Mouse (Mus musculus) forebrain, embryonic 11.5 days (tissue): ENCODE measurements around the gene Olfm1. TPM values are rescaled to one million over a fixed set of nuclear protein-coding genes. Genes with fewer than 3 reads are reported as not detected.
A peak's percentile ranks its signal among the peaks of the same experiment; 100 is the strongest.

Source experiments
- ATAC-seq: fragments of 200-750 bp; cut with Nextera tagmentation; replicated peaks from 2 replicates; pipeline ENCODE4 v1.8.0; 2017; ENCODE audit warnings: moderate TSS enrichment; ENCODE audit not compliant: low FRiP score
- DNase-seq: peaks from one replicate; pipeline ENCODE4 v3.0.0-alpha.2; 2017; ENCODE audit warnings: low spot score
- H3K27ac ChIP-seq: fragments of 300-500 bp; sonication (generic); 2 replicates; pipeline ENCODE4 v1.5.1; 2014; ENCODE audit warnings: low read depth, low read length
- H3K27me3 ChIP-seq: fragments of 300-500 bp; sonication (generic); 2 replicates; pipeline ENCODE4 v1.6.1; 2014; ENCODE audit warnings: mild to moderate bottlenecking, low read length, mixed read lengths; ENCODE audit not compliant: control insufficient read depth, insufficient read depth
- H3K36me3 ChIP-seq: fragments of 300-500 bp; sonication (generic); 2 replicates; pipeline ENCODE4 v1.6.1; 2014; ENCODE audit warnings: mild to moderate bottlenecking, low read length, moderate library complexity, mixed read lengths; ENCODE audit not compliant: control insufficient read depth, insufficient read depth
- H3K4me1 ChIP-seq: fragments of 300-500 bp; sonication (generic); replicated peaks from 2 replicates; pipeline ENCODE4 v1.6.1; 2014; ENCODE audit warnings: low read length, mixed read lengths; ENCODE audit not compliant: control insufficient read depth, insufficient read depth
- H3K4me2 ChIP-seq: fragments of 300-500 bp; sonication (generic); 2 replicates; pipeline ENCODE4 v1.6.1; 2014; ENCODE audit warnings: low read depth, mild to moderate bottlenecking, low read length, moderate library complexity, mixed read lengths; ENCODE audit not compliant: severe bottlenecking
- H3K4me3 ChIP-seq: fragments of 300-500 bp; sonication (generic); 2 replicates; pipeline ENCODE4 v1.5.1; 2014; ENCODE audit warnings: low read depth, low read length
- H3K9ac ChIP-seq: fragments of 300-500 bp; sonication (generic); 2 replicates; pipeline ENCODE4 v1.6.1; 2014; ENCODE audit warnings: low read length
- H3K9me3 ChIP-seq: fragments of 300-500 bp; sonication (generic); 2 replicates; pipeline ENCODE4 v1.6.1; 2016; ENCODE audit warnings: low read length, mixed read lengths; ENCODE audit not compliant: control insufficient read depth
- WGBS: fragments of 180-500 bp; shearing (Covaris S2); extraction: QIAGEN DNeasy Blood & Tissue Kit; methylation state at CpG from one replicate; pipeline ENCODE4 v1.1.7; 2014; 5-methylcytosine and 5-hydroxymethylcytosine counted together
- polyA plus RNA-seq: library from polyadenylated mRNA; unstranded; fragments of >200 nt; fragmentation: Nextera tagmentation; extraction: Ambion mirVana; gene quantifications from 2 replicates; pipeline ENCODE4 v1.2.1, GENCODE M21; 2014

The Olfm1 gene
- polyA plus RNA-seq, 1 experiment from 2014 or later, result 38.2 TPM

- DNase-seq, result no peak
- H3K27ac ChIP-seq, result no peak overlapping the region
- no peak overlapping the region for H3K4me2 ChIP-seq
- no peak overlapping the region for H3K4me3 ChIP-seq
- H3K9me3 ChIP-seq, result no peaks in the 10 kb centered on the region
- H3K9ac ChIP-seq, result no peak overlapping the region
- ATAC-seq, result no peak
- H3K27me3 ChIP-seq, result no peaks in the 10 kb centered on the region
- H3K4me1 ChIP-seq, result no peaks in the 10 kb centered on the region
- WGBS, result 62% methylated on average over 8 of the region's 8 CpGs
- no peaks in the 10 kb centered on the region for H3K36me3 ChIP-seq
Observed at GRCm38 (mm10) chr2:28244667-28245395, 52.0 kb downstream of the Olfm1 start.

DNA sequence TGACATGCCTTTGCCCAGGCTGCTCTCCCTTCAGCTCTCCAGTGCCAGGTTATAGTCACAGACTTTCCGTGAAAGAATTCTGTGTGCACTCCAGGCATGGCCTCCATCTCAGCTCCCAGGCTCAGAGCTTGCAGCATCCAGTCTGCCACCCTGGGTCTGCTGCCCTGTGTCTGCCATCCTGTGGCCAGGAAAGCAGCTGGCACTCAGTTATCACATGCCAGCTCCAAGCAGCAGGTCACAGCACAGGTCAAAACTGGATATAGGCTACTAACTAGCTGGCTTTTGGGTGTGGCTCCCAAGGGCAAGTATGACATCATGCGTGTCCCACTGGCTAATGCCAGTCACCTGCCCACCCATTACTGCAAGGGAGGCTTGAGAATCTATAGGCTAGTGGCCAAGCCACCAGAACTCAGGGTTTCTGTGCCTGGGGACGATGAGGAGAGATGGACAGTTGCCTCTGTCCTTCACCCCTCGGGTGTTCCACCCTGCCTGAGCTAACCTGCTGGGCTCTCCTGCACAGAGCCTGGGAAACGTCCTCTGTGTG, 53.4 kb downstream of the Olfm1 start:
- Histone ChIP-seq H3K4me3 (no peak overlapping the region), H3K27ac (no peak overlapping the region), H3K9ac (no peak overlapping the region), H3K9me3 (no peaks in the 10 kb centered on the region), H3K4me1 (no peaks in the 10 kb centered on the region), H3K27me3 (no peaks in the 10 kb centered on the region), H3K36me3 (no peaks in the 10 kb centered on the region), H3K4me2 (no peak overlapping the region)
- 77% methylated on average over 5 of the region's 5 CpGs for WGBS
- DNase-seq (no peak), ATAC-seq (no peak)

DNA sequence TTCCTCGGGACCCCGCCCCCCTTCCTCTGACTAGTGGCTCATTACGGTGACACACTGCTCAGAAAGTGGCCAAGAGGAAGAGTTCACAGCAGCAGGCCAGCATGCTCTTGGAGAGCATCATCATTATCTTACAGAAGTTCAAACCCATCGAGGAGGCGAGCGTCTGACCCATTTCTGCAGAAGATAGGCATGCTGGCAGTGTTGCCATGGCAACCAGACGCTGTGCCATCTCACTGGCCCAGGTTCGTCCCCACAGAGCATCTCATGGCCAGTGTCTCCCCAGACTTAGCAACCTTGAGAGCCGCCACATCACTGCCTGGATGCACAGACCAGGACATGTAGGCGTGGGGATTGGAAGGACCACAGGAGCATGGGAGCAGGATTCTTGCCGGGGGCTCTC, 54.3 kb downstream of the Olfm1 start:
- no peak overlapping the region for H3K4me3 ChIP-seq
- no peaks in the 10 kb centered on the region for H3K9me3 ChIP-seq
- 86% methylated on average over 11 of the region's 11 CpGs for WGBS
- ATAC-seq (no peak), DNase-seq (no peak)
- no peak overlapping the region for H3K9ac ChIP-seq
- no peaks in the 10 kb centered on the region for H3K36me3 ChIP-seq
- no peaks in the 10 kb centered on the region for H3K4me1 ChIP-seq
- H3K27ac ChIP-seq, result no peak overlapping the region
- H3K27me3 ChIP-seq, result no peaks in the 10 kb centered on the region
- no peak overlapping the region for H3K4me2 ChIP-seq

DNA sequence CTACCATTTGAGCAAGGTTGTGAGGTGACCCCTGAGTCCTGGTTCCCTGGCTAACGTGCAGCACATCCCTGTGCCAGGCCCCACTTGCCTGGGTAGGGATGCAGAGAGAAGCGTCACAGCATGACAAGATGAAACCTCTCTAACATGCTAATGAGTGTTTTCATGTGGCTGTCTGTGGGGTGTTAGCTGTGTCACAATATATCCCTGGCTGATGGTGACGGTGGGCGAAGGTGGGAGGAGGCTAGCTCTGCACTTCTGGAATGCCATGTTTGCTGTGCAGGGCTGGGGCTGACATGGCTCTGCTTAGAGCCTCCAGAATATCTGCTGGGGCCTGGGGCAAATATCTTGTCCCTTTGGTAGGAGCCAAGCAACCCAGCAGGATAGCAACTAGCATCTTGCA, 59.8 kb downstream of the Olfm1 start:
- no peak for DNase-seq
- no peak for ATAC-seq
- H3K27me3 ChIP-seq, result no peaks in the 10 kb centered on the region
- no peak overlapping the region for H3K9ac ChIP-seq
- H3K4me3 ChIP-seq, result no peak overlapping the region
- no peaks in the 10 kb centered on the region for H3K4me1 ChIP-seq
- H3K4me2 ChIP-seq, result no peak overlapping the region
- 79% methylated on average over 4 of the region's 4 CpGs for WGBS
- H3K36me3 ChIP-seq, result no peaks in the 10 kb centered on the region
- no peaks in the 10 kb centered on the region for H3K9me3 ChIP-seq
- no peak overlapping the region for H3K27ac ChIP-seq

DNA sequence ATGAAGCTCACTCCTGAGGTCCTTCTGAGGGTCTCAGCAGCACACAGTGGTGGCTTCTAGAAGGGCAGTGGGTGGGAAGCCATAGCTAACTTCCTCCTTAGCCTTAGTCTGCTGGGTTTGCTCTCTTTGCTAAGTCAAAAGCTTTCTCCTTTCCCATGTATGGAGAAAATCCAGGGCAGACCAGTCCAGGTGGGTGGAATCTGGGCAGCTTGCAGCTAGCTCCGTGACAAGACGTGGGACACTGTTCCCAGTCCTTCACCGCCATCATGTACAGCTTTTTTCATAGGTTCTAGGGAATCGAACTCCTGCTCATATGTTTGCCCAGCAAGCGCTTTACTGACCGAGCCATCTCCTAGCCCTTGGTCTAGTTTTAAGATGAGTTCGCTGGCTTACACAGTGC, 63.2 kb downstream of the Olfm1 start:
- no peak for ATAC-seq
- Histone ChIP-seq H3K4me3 (no peak overlapping the region), H3K9ac (no peak overlapping the region), H3K4me2 (no peak overlapping the region), H3K27me3 (no peaks in the 10 kb centered on the region), H3K9me3 (no peaks in the 10 kb centered on the region), H3K27ac (no peak overlapping the region), H3K36me3 (no peaks in the 10 kb centered on the region), H3K4me1 (no peaks in the 10 kb centered on the region)
- no peak for DNase-seq
- WGBS, result 88% methylated on average over 7 of the region's 7 CpGs

- Histone ChIP-seq H3K27ac (no peak overlapping the region), H3K36me3 (no peaks in the 10 kb centered on the region), H3K4me1 (no peaks in the 10 kb centered on the region), H3K9me3 (no peaks in the 10 kb centered on the region), H3K4me3 (no peak overlapping the region), H3K9ac (no peak overlapping the region), H3K4me2 (no peak overlapping the region), H3K27me3 (no peaks in the 10 kb centered on the region)
- no peak for DNase-seq
- WGBS, result 61% methylated on average over 3 of the region's 3 CpGs
- ATAC-seq, result no peak
Observed at GRCm38 (mm10) chr2:28261438-28261837, 68.6 kb downstream of the Olfm1 start.

DNA sequence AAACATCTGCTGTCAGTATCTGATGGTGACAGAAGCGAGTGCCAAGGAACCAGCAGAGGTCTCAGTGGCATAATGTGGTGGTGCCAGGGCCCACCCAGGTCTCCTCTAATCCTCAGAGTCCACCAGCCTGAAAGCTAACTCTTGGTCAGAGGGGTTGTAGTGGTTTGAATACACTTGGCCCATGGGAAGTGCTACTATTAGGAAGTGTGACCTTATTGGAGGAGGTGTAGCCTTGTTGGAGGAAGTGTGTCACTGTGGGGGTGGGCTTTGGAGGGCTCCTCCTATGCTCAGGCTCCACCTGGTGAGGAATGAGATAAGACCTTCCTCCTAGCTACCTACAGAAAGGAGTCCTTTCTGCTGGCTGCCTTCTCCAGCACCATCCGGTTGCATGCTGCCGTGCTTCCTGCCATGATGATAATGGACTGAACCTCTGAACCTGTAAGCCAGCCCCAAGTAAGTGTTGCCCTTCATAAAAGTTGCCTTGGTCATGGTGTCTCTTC, 75.0 kb downstream of the Olfm1 start:
- DNase-seq (no peak), ATAC-seq (no peak)
- Histone ChIP-seq H3K9ac (no peak overlapping the region), H3K9me3 (no peaks in the 10 kb centered on the region), H3K4me2 (no peak overlapping the region), H3K27me3 (no peaks in the 10 kb centered on the region), H3K4me1 (peaks cover 4% of the 10 kb centered on the region; the same call in 1 of the 2 replicates), H3K27ac (no peak overlapping the region), H3K4me3 (no peak overlapping the region), H3K36me3 (no peaks in the 10 kb centered on the region)
- WGBS, result 91% methylated on average over 3 of the region's 3 CpGs

- Histone ChIP-seq H3K4me2 (no peak overlapping the region), H3K4me3 (no peak overlapping the region), H3K27ac (no peak overlapping the region), H3K9ac (no peak overlapping the region), H3K36me3 (no peaks in the 10 kb centered on the region), H3K9me3 (no peaks in the 10 kb centered on the region), H3K27me3 (no peaks in the 10 kb centered on the region), H3K4me1 (peaks cover 4% of the 10 kb centered on the region; the same call in 1 of the 2 replicates)
- no peak for ATAC-seq
- peak; percentile 61 for DNase-seq
- WGBS, result 6% methylated on average over 4 of the region's 4 CpGs
Observed at GRCm38 (mm10) chr2:28270561-28270960, 77.8 kb downstream of the Olfm1 start.
